Mouse (Mus musculus) liver, embryonic 15.5 days (tissue): ENCODE results near the gene C1qc. TPM values are rescaled to one million over a fixed set of nuclear protein-coding genes. Genes with fewer than 3 reads are reported as not detected.
A peak's percentile ranks its signal among the peaks of the same experiment; 100 is the strongest.

Experiments used
- ATAC-seq: fragments of 200-750 bp; cut with Nextera tagmentation; 2 replicates; pipeline ENCODE4 v1.8.0; 2017; ENCODE audit warnings: moderate number of reproducible peaks, mild to moderate bottlenecking, moderate library complexity; ENCODE audit not compliant: insufficient read depth
- H3K27ac ChIP-seq: fragments of 300-500 bp; sonication (generic); replicated peaks from 2 replicates; pipeline ENCODE4 v1.5.1; 2015; ENCODE audit warnings: mild to moderate bottlenecking, inconsistent platforms
- H3K27me3 ChIP-seq: fragments of 300-500 bp; sonication (generic); 2 replicates; pipeline ENCODE4 v1.6.1; 2015; ENCODE audit warnings: mild to moderate bottlenecking, inconsistent platforms
- H3K36me3 ChIP-seq: fragments of 300-500 bp; sonication (generic); replicated peaks from 2 replicates; pipeline ENCODE4 v1.6.1; 2015; ENCODE audit warnings: moderate library complexity, mild to moderate bottlenecking, inconsistent platforms
- H3K4me1 ChIP-seq: fragments of 300-500 bp; sonication (generic); replicated peaks from 2 replicates; pipeline ENCODE4 v1.6.1; 2015; ENCODE audit warnings: inconsistent platforms
- H3K4me2 ChIP-seq: fragments of 300-500 bp; sonication (generic); 2 replicates; pipeline ENCODE4 v1.6.1; 2015; ENCODE audit warnings: moderate library complexity, mild to moderate bottlenecking, inconsistent platforms
- H3K4me3 ChIP-seq: fragments of 300-500 bp; sonication (generic); replicated peaks from 2 replicates; pipeline ENCODE4 v1.5.1; 2015; ENCODE audit warnings: mild to moderate bottlenecking, inconsistent platforms
- H3K9ac ChIP-seq: fragments of 300-500 bp; sonication (generic); 2 replicates; pipeline ENCODE4 v1.6.1; 2015; ENCODE audit warnings: moderate library complexity, mild to moderate bottlenecking, inconsistent platforms
- H3K9me3 ChIP-seq: fragments of 300-500 bp; sonication (generic); replicated peaks from 2 replicates; pipeline ENCODE4 v1.6.1; 2016; ENCODE audit warnings: inconsistent platforms
- WGBS: fragments of 180-500 bp; shearing (Covaris S2); methylation state at CpG from one replicate; pipeline ENCODE4 v1.1.7; 2015; ENCODE audit warnings: mixed read lengths; ENCODE audit not compliant: insufficient replicate concordance; 5-methylcytosine and 5-hydroxymethylcytosine counted together
- polyA plus RNA-seq: library from polyadenylated mRNA; unstranded; fragments of >200 nt; fragmentation: Nextera tagmentation; extraction: Ambion mirVana; gene quantifications from 2 replicates; pipeline ENCODE4 v1.2.1, GENCODE M21; 2015

Gene C1qc
- 59.0 and 70.3 TPM in 2 replicates for polyA plus RNA-seq

- no peaks in the 10 kb centered on the region for H3K36me3 ChIP-seq
- H3K4me3 ChIP-seq = no peak within 1 kb of the TSS
- H3K4me1 ChIP-seq = no peaks in the 10 kb centered on the region
- peak; percentile 48 for ATAC-seq
- 8% methylated on average over 5 of the region's 5 CpGs for WGBS
- no peak within 1 kb of the TSS for H3K27ac ChIP-seq
- H3K27me3 ChIP-seq = peaks cover 47% of the 10 kb centered on the region
- H3K9me3 ChIP-seq = no peaks in the 10 kb centered on the region
- no peak within 1 kb of the TSS for H3K4me2 ChIP-seq
- H3K9ac ChIP-seq = no peak within 1 kb of the TSS
Observed at GRCm38 (mm10) chr4:136892811-136893210, at the start of gene C1qc. Gene C1qc (minus strand): TSS chr4:136893065.

- Histone ChIP-seq H3K27ac (no peak overlapping the region), H3K36me3 (no peaks in the 10 kb centered on the region), H3K27me3 (peaks cover 43% of the 10 kb centered on the region), H3K4me1 (peaks cover 16% of the 10 kb centered on the region), H3K4me2 (no peak overlapping the region), H3K9ac (no peak overlapping the region), H3K9me3 (no peaks in the 10 kb centered on the region), H3K4me3 (no peak overlapping the region)
- WGBS = 64% methylated on average over 5 of the region's 5 CpGs
- no peak for ATAC-seq
Observed at GRCm38 (mm10) chr4:136937935-136938334, 45.1 kb upstream of the C1qc start.

- no peaks in the 10 kb centered on the region for H3K9me3 ChIP-seq
- H3K27me3 ChIP-seq = peaks cover 43% of the 10 kb centered on the region
- no peak for ATAC-seq
- H3K9ac ChIP-seq = no peak overlapping the region
- H3K4me2 ChIP-seq = no peak overlapping the region
- H3K27ac ChIP-seq = no peak overlapping the region
- no peaks in the 10 kb centered on the region for H3K36me3 ChIP-seq
- WGBS = 46% methylated on average over 4 of the region's 4 CpGs
- H3K4me3 ChIP-seq = no peak overlapping the region
- peaks cover 16% of the 10 kb centered on the region for H3K4me1 ChIP-seq
Observed at GRCm38 (mm10) chr4:136937344-136937743, 44.5 kb upstream of the C1qc start.

- peaks cover 35% of the 10 kb centered on the region for H3K4me1 ChIP-seq
- no peak overlapping the region for H3K9ac ChIP-seq
- no peak overlapping the region for H3K27ac ChIP-seq
- peak overlapping the region; percentile 14 for H3K4me2 ChIP-seq
- H3K36me3 ChIP-seq = no peaks in the 10 kb centered on the region
- no peak overlapping the region for H3K4me3 ChIP-seq
- no peaks in the 10 kb centered on the region for H3K9me3 ChIP-seq
- 38% methylated on average over 18 of the region's 18 CpGs for WGBS
- H3K27me3 ChIP-seq = peaks cover 32% of the 10 kb centered on the region
- ATAC-seq = peak; percentile 52; the same call in 1 of the 2 replicates
Observed at GRCm38 (mm10) chr4:136934746-136935613, 42.1 kb upstream of the C1qc start.

- no peak overlapping the region for H3K4me3 ChIP-seq
- no peaks in the 10 kb centered on the region for H3K36me3 ChIP-seq
- peaks cover 43% of the 10 kb centered on the region for H3K27me3 ChIP-seq
- H3K9me3 ChIP-seq = no peaks in the 10 kb centered on the region
- no peak overlapping the region for H3K9ac ChIP-seq
- H3K4me1 ChIP-seq = peaks cover 43% of the 10 kb centered on the region
- WGBS = 29% methylated on average over 8 of the region's 8 CpGs
- ATAC-seq = peak; percentile 96
- H3K27ac ChIP-seq = peak overlapping the region; percentile 75
- H3K4me2 ChIP-seq = peak overlapping the region; percentile 45
Observed at GRCm38 (mm10) chr4:136930474-136930873, 37.6 kb upstream of the C1qc start.

GRCm38 (mm10) chr4:136928928-136929327 lies 36.1 kb upstream of the C1qc start:
- Histone ChIP-seq H3K9me3 (no peaks in the 10 kb centered on the region), H3K4me3 (no peak overlapping the region), H3K9ac (no peak overlapping the region), H3K27me3 (peaks cover 48% of the 10 kb centered on the region), H3K27ac (no peak overlapping the region), H3K4me1 (peaks cover 29% of the 10 kb centered on the region), H3K36me3 (no peaks in the 10 kb centered on the region), H3K4me2 (no peak overlapping the region)
- ATAC-seq = no peak
- WGBS = 9% methylated on average over 5 of the region's 5 CpGs

GRCm38 (mm10) chr4:136925804-136926203 lies 32.9 kb upstream of the C1qc start:
- H3K4me2 ChIP-seq = no peak overlapping the region
- WGBS = 16% methylated on average over 15 of the region's 15 CpGs
- no peak overlapping the region for H3K27ac ChIP-seq
- H3K36me3 ChIP-seq = no peaks in the 10 kb centered on the region
- peaks cover 28% of the 10 kb centered on the region for H3K27me3 ChIP-seq
- ATAC-seq = no peak
- H3K4me3 ChIP-seq = no peak overlapping the region
- no peak overlapping the region for H3K9ac ChIP-seq
- H3K9me3 ChIP-seq = no peaks in the 10 kb centered on the region
- peaks cover 19% of the 10 kb centered on the region for H3K4me1 ChIP-seq

GRCm38 (mm10) chr4:136924529-136924928 lies 31.7 kb upstream of the C1qc start:
- Histone ChIP-seq H3K9ac (no peak overlapping the region), H3K4me2 (no peak overlapping the region), H3K27ac (no peak overlapping the region), H3K36me3 (no peaks in the 10 kb centered on the region), H3K9me3 (no peaks in the 10 kb centered on the region), H3K4me3 (no peak overlapping the region), H3K27me3 (peaks cover 28% of the 10 kb centered on the region), H3K4me1 (peaks cover 6% of the 10 kb centered on the region)
- WGBS = 4% methylated on average over 6 of the region's 6 CpGs
- ATAC-seq = no peak

- WGBS = 64% methylated on average over 3 of the region's 3 CpGs
- H3K9me3 ChIP-seq = no peaks in the 10 kb centered on the region
- no peak overlapping the region for H3K4me2 ChIP-seq
- H3K27me3 ChIP-seq = peaks cover 5% of the 10 kb centered on the region
- no peaks in the 10 kb centered on the region for H3K36me3 ChIP-seq
- no peak for ATAC-seq
- H3K4me3 ChIP-seq = no peak overlapping the region
- H3K9ac ChIP-seq = no peak overlapping the region
- no peaks in the 10 kb centered on the region for H3K4me1 ChIP-seq
- no peak overlapping the region for H3K27ac ChIP-seq
Observed at GRCm38 (mm10) chr4:136919526-136919925, 26.7 kb upstream of the C1qc start.

GRCm38 (mm10) chr4:136918834-136919233 lies 26.0 kb upstream of the C1qc start:
- Histone ChIP-seq H3K27ac (no peak overlapping the region), H3K9ac (no peak overlapping the region), H3K36me3 (no peaks in the 10 kb centered on the region), H3K4me2 (no peak overlapping the region), H3K4me3 (no peak overlapping the region), H3K27me3 (peaks cover 5% of the 10 kb centered on the region), H3K4me1 (no peaks in the 10 kb centered on the region), H3K9me3 (no peaks in the 10 kb centered on the region)
- WGBS = 69% methylated on average over 8 of the region's 8 CpGs
- no peak for ATAC-seq

- Histone ChIP-seq H3K27ac (no peak overlapping the region), H3K4me3 (no peak overlapping the region), H3K9me3 (no peaks in the 10 kb centered on the region), H3K36me3 (no peaks in the 10 kb centered on the region), H3K9ac (no peak overlapping the region), H3K4me1 (no peaks in the 10 kb centered on the region), H3K27me3 (peaks cover 20% of the 10 kb centered on the region), H3K4me2 (no peak overlapping the region)
- no peak for ATAC-seq
- 48% methylated on average over 7 of the region's 7 CpGs for WGBS
Observed at GRCm38 (mm10) chr4:136917165-136917524, 24.3 kb upstream of the C1qc start.
